Mouse (Mus musculus) thymus, adult 2 months (tissue): ENCODE results near the gene Fam98c.
"Not testable (repeated sequence)": the region's sequence is repeated elsewhere in the genome, so short reads cannot be mapped to it uniquely, and the experiment has no call there.

ENCODE experiments used
- CTCF ChIP-seq: fragments of 200-500 bp; IDR thresholded peaks from 2 replicates; pipeline ENCODE4 v1.5.1; 2012; ENCODE audit warnings: mild to moderate bottlenecking, control low read depth, low read length, moderate library complexity, borderline replicate concordance; ENCODE audit not compliant: control insufficient read depth, poor library complexity, insufficient read depth; ENCODE audit errors: extremely low read depth
- POLR2A ChIP-seq: fragments of 200-500 bp; IDR thresholded peaks from 2 replicates; pipeline ENCODE4 v1.6.1; 2012; ENCODE audit warnings: mild to moderate bottlenecking, low read length, control low read depth, moderate library complexity; ENCODE audit not compliant: control insufficient read depth, poor library complexity, insufficient read depth; ENCODE audit errors: extremely low read depth

DNA sequence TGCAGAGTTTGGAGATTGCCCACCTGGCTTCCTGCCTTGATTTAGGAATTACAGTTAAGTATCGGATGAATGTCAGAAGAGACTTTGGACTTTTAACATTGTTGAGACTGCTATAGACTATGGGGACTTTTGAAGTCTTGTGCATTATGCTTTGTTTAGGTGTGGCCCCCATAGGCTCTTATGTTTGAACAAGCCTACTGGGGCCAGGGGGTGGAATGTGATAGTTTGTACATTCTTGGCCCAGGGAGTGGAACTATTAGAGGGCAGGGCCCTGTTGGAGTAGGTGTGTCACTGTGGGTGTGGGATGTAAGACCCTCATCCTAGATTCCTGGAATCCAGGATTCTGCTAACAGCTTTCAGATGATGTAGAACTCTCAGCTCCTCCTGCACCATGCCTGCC, 38.2 kb upstream of the Fam98c start:
- not testable (repeated sequence) for TF ChIP-seq POLR2A, CTCF
